Mouse (Mus musculus) G1E (cell line): ENCODE results near the gene Cox8b. TPM values are rescaled to one million over a fixed set of nuclear protein-coding genes. Genes with fewer than 3 reads are reported as not detected.

Experiments
- ATAC-seq: 2 replicates; pipeline ENCODE4 v1.8.0; 2016; ENCODE audit warnings: mild to moderate bottlenecking; ENCODE audit not compliant: insufficient number of reproducible peaks, poor library complexity, low FRiP score, severe bottlenecking; ENCODE audit errors: extremely low read depth
- DNase-seq: peaks from one replicate; pipeline ENCODE4 v3.0.0; 2012; ENCODE audit warnings: low spot score
- H3K27me3 ChIP-seq: 2 replicates; pipeline ENCODE4 v1.6.1; 2012; ENCODE audit warnings: mild to moderate bottlenecking, low read length, inconsistent platforms; ENCODE audit not compliant: insufficient read depth
- H3K36me3 ChIP-seq: replicated peaks from 2 replicates; pipeline ENCODE3; 2012; ENCODE audit warnings: mild to moderate bottlenecking, inconsistent platforms
- H3K4me1 ChIP-seq: 2 replicates; pipeline ENCODE4 v1.6.1; 2012; ENCODE audit warnings: low read depth, low read length, inconsistent platforms, mixed read lengths; ENCODE audit not compliant: insufficient read depth
- H3K4me3 ChIP-seq: 2 replicates; pipeline ENCODE4 v1.5.1; 2012; ENCODE audit warnings: low read depth, mild to moderate bottlenecking, inconsistent platforms, low read length, moderate library complexity, mixed read lengths
- H3K9me3 ChIP-seq: replicated peaks from 2 replicates; pipeline ENCODE4 v1.6.1; 2012; ENCODE audit warnings: inconsistent platforms
- CTCF ChIP-seq: IDR thresholded peaks from 2 replicates; pipeline ENCODE4 v1.5.1; 2012; ENCODE audit warnings: low read depth, low read length, inconsistent platforms, mixed read lengths
- GATA1 ChIP-seq: IDR thresholded peaks from 2 replicates; pipeline ENCODE4 v1.6.1; 2012; ENCODE audit warnings: borderline replicate concordance, low read length, inconsistent platforms, mixed read lengths
- GATA2 ChIP-seq: IDR thresholded peaks from 2 replicates; pipeline ENCODE4 v1.6.1; 2012; ENCODE audit warnings: low read depth, low read length, inconsistent platforms, borderline replicate concordance
- POLR2AphosphoS5 ChIP-seq: IDR thresholded peaks from 2 replicates; pipeline ENCODE4 v1.6.1; 2012; ENCODE audit warnings: low read depth, low read length, inconsistent platforms; ENCODE audit not compliant: insufficient replicate concordance
- TAL1 ChIP-seq: conservative IDR thresholded peaks from 2 replicates; pipeline ENCODE4 v1.6.1; 2012; ENCODE audit warnings: low read depth, low read length, inconsistent platforms, mixed read lengths
- polyA plus RNA-seq: library from polyadenylated mRNA; stranded (reverse); fragments of >175 nt; gene quantifications from 2 replicates; pipeline ENCODE4 v1.2.3, GENCODE M21; 2012
- total RNA-seq, 2 experiments: library from RNA; stranded (forward) in 1 of 2; stranded (reverse) in 1 of 2; fragments of 200-1000 nt in 1 of 2; fragments of >200 nt in 1 of 2; fragmentation: Nextera tagmentation in 1 of 2; gene quantifications; 2 replicates each; pipeline ENCODE4 v1.2.3; 2014 to 2017

Gene Cox8b
- total RNA-seq (2014; fragmentation: Nextera tagmentation) (not detected in 2 replicates), total RNA-seq (2017) (not detected in 2 replicates), polyA plus RNA-seq (not detected in 2 replicates)

DNA sequence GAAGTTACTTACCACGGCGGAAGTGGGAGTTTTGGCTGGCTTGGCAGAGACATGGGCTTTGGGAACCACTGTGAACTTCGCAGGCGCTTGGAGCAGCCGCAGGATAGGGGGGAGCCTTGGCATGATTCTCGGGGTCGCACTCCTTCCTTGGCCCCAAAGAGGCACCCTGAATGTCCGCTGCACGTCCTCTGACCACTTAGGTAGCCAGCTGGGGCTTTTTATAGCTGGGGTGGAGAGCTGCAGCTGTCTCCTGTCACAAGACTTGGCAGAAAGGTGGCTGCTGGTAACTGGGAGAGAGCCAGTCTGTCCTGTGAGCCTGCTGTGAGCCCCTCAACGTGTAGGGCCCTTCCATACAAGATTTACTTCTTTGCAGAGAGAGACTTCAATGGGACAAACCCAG, at the start of gene Cox8b:
TSS of gene Cox8b (minus strand) at position 227 of the 400 bp plus-strand sequence.
- Histone ChIP-seq H3K27me3 (0 out of 2 replicates have a peak, but pooled peaks cover 2% of the 10 kb centered on the region), H3K36me3 (peaks cover 55% of the 10 kb centered on the region), H3K9me3 (no peaks in the 10 kb centered on the region), H3K4me1 (0 out of 2 replicates have a peak, but pooled peaks cover 2% of the 10 kb centered on the region), H3K4me3 (no peak within 1 kb of the TSS)
- DNase-seq (no peak), ATAC-seq (no peak)
- TF ChIP-seq GATA2, result no peak
- TF ChIP-seq TAL1, result no peak
- no peak for TF ChIP-seq POLR2AphosphoS5
- TF ChIP-seq CTCF, result no peak
- TF ChIP-seq GATA1, result no peak

DNA sequence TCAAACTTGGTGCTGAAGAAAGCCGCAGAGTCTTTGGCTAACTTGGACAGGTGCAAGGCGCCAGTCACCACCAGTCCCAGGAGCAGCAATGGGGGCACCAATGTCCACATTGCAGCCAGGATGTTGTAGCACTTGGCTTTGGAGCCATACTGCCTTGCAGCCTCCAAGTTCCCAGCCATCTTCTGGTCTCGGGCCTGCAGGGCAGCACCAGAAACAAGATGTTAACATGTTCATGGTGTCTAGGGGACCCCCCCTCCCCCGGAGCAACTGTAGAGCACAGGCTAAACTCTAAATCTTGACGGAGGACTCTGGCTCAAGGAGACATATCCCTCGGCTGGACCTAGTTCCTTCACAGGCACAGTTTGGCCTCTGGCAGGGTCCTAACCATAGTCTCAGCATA, 49.0 kb upstream of the Cox8b start:
- Histone ChIP-seq H3K4me3 (no peak overlapping the region), H3K36me3 (peaks cover 85% of the 10 kb centered on the region), H3K27me3 (no peaks in the 10 kb centered on the region; the same call in 1 of the 2 replicates), H3K9me3 (no peaks in the 10 kb centered on the region), H3K4me1 (peaks cover 49% of the 10 kb centered on the region)
- TF ChIP-seq GATA1, result no peak
- TF ChIP-seq GATA2, result no peak
- no peak for TF ChIP-seq POLR2AphosphoS5
- no peak for TF ChIP-seq CTCF
- TF ChIP-seq TAL1, result no peak
- DNase-seq (no peak), ATAC-seq (no peak)

DNA sequence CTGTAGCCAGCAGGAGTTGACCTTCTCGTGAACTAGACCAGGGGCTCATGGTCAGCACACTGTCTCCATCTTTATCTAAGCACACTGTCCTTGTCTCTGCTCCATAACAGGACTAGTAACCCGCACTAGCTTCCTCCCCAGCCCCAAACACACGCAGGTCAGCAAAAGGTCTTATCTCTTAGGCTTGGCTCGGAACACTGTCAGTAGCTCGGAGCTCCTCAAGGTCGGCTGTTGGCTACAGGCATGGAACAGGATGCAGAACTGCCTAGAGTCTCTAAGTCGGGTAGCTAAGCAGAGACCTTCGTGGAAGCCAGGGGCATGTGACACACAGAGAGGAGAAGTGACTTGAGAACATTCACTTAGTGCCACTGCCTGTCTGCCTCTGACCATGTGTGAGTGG, 47.9 kb upstream of the Cox8b start:
- peaks cover 49% of the 10 kb centered on the region for H3K4me1 ChIP-seq
- no peaks in the 10 kb centered on the region; the same call in 1 of the 2 replicates for H3K27me3 ChIP-seq
- no peak overlapping the region for H3K4me3 ChIP-seq
- H3K36me3 ChIP-seq, result peaks cover 94% of the 10 kb centered on the region
- DNase-seq, result no peak
- H3K9me3 ChIP-seq, result no peaks in the 10 kb centered on the region
- TF ChIP-seq GATA1, result no peak
- no peak for TF ChIP-seq TAL1
- no peak for TF ChIP-seq CTCF
- no peak for TF ChIP-seq POLR2AphosphoS5
- TF ChIP-seq GATA2, result no peak
- no peak for ATAC-seq

DNA sequence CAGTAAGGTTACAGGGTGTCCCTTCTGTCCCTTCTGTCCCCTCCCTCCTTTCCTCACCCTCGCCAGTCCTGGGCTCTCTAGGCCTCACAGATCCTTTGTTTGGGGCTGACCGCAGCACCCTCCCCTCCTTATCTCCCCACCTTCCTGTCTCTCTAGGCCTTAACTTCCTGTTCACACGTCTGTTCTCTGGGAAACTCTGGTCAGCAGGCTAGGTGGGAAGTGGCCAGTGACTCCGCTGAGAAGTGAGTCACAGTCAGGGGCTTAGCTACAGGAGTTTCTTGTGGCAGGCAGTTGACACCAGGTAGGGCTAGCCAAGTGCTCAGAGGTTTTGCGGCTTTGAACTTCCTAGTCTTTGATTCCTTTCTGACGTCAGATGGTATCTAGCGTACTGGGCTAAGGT, 46.7 kb upstream of the Cox8b start:
- peak; percentile 75 for ATAC-seq
- Histone ChIP-seq H3K4me3 (no peak overlapping the region), H3K9me3 (no peaks in the 10 kb centered on the region), H3K4me1 (peaks cover 52% of the 10 kb centered on the region), H3K27me3 (peaks cover 2% of the 10 kb centered on the region; the same call in 1 of the 2 replicates), H3K36me3 (peaks cover 93% of the 10 kb centered on the region)
- TF ChIP-seq GATA2, result no peak
- TF ChIP-seq CTCF, result no peak
- TF ChIP-seq TAL1, result no peak
- no peak for TF ChIP-seq POLR2AphosphoS5
- TF ChIP-seq GATA1, result no peak
- DNase-seq, result no peak

DNA sequence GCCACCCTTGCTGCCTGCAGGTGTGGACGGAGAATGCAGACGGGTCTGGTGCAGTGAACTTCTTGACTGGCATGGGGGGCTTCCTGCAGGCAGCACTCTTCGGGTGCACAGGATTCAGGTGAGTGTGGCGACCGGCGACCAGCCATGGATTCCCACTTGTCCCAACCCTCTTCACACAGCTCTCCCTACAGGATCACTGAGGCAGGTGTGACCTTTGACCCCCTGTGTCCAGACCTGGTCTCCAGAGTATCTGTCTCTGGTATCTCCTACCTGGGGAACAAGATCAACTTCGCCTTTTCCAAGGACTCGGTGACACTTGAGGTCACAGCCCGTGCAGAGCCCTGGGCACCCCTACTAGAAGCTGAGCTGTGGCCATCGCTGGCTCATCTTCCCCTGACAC, 46.1 kb upstream of the Cox8b start:
- H3K4me1 ChIP-seq, result peaks cover 56% of the 10 kb centered on the region
- no peak for DNase-seq
- no peak overlapping the region for H3K4me3 ChIP-seq
- H3K9me3 ChIP-seq, result no peaks in the 10 kb centered on the region
- peaks cover 2% of the 10 kb centered on the region; the same call in 1 of the 2 replicates for H3K27me3 ChIP-seq
- no peak for TF ChIP-seq GATA2
- TF ChIP-seq GATA1, result no peak
- no peak for TF ChIP-seq TAL1
- no peak for TF ChIP-seq POLR2AphosphoS5
- TF ChIP-seq CTCF, result no peak
- no peak for ATAC-seq
- peaks cover 89% of the 10 kb centered on the region for H3K36me3 ChIP-seq

DNA sequence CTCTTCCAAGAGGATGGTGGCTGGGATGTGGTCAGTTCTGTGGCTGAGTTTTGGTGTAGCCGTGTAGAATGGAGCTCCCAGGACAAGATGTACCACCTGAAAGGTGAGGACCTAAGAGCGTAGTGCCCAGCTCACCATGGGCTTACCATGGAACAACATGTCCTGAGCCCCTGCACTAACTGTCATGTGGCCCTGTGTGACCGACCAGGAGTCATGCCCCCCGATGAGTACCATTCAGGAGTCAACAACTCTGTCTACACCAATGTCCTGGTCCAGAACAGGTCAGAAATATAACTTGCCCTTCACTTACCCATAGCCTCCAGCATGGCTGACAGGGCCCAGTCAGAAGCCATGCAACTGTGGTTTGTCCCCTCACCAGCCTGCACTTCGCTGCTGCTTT, 45.0 kb upstream of the Cox8b start:
- peaks cover 57% of the 10 kb centered on the region for H3K4me1 ChIP-seq
- ATAC-seq (no peak), DNase-seq (no peak)
- peaks cover 79% of the 10 kb centered on the region for H3K36me3 ChIP-seq
- peaks cover 2% of the 10 kb centered on the region; the same call in 1 of the 2 replicates for H3K27me3 ChIP-seq
- no peak overlapping the region for H3K4me3 ChIP-seq
- H3K9me3 ChIP-seq, result no peaks in the 10 kb centered on the region
- TF ChIP-seq GATA1 (no peak), POLR2AphosphoS5 (no peak), GATA2 (no peak), TAL1 (no peak), CTCF (no peak)
